Mouse (Mus musculus): ENCODE measurements around the gene Sec22a. TPM values are rescaled to one million over a fixed set of nuclear protein-coding genes. Genes with fewer than 3 reads are reported as not detected.

The Sec22a gene
- 48.9 and 51.4 TPM in 2 replicates for polyA plus RNA-seq (2015; fragmentation: Nextera tagmentation; extraction: Ambion mirVana)

DNA sequence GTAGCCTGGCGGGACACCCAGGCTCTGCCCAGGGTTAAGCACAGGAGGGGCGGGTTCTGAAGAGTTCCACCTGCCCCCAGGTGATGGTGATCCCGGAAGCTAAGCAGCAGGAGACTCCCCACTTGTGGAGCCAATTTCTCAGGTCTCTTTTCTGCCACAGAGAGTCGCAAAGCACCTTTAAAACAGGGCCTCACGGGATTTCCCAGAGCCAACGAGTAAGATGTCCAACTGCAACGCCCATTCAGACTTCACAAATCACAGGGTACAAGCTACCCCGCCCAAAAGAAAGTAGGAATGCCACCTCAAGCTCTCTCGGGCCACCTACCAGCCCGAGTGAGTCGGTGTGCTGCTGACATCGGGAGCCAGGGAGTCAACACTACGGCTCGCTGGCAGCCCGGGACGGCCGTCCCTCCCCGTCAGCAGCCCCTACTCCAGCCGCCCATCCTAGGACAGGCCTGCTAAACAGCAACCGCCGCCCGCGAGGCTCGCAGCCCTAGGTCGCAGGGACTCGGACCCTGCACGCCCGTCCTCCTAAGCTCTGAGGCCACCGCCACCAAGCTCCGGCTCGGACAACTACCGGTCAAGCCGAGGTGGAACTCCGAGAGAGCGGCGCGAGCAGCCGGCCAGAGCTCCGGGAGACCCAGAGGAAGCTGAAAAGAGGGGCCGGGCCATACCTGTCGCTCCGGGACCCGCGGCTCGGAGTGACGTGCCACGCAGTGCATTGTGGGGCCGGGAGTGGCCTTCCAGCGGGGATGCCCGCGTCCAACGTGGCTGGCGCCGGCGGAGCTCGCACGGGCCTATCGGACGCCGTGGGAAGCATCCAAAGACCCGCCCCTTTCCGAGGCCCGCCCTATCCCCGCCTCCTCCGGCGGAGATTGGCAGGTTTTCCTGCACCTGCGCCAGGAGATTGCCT lies at the start of gene Sec22a:
TSS of gene Sec22a (minus strand) at position 769 of the 913 bp plus-strand sequence.
- H3K36me3 ChIP-seq = 0 out of 2 replicates have a peak, but pooled peaks cover 7% of the 10 kb centered on the region
- ATAC-seq (ENCODE audit: insufficient number of reproducible peaks, low FRiP score, low TSS enrichment, low read depth) = peak; percentile 96
- H3K4me2 ChIP-seq = peak within 1 kb of the TSS; percentile 71
- peak within 1 kb of the TSS; percentile 74 for H3K4me3 ChIP-seq
- H3K9ac ChIP-seq = peak within 1 kb of the TSS; percentile 67
- H3K27ac ChIP-seq = peak within 1 kb of the TSS; percentile 81
- under 1% methylated on average over 67 of the region's 67 CpGs for WGBS
- peaks cover 9% of the 10 kb centered on the region for H3K4me1 ChIP-seq
- no peaks in the 10 kb centered on the region for H3K9me3 ChIP-seq
- no peaks in the 10 kb centered on the region for H3K27me3 ChIP-seq

- H3K27ac ChIP-seq = no peak overlapping the region
- ATAC-seq (ENCODE audit: insufficient number of reproducible peaks, low FRiP score, low TSS enrichment, low read depth) = no peak
- no peak overlapping the region for H3K9ac ChIP-seq
- H3K4me1 ChIP-seq = no peaks in the 10 kb centered on the region
- no peak overlapping the region for H3K4me3 ChIP-seq
- no peaks in the 10 kb centered on the region for H3K27me3 ChIP-seq
- peaks cover 34% of the 10 kb centered on the region for H3K36me3 ChIP-seq
- 40% methylated on average over 4 of the region's 4 CpGs for WGBS
- H3K4me2 ChIP-seq = no peak overlapping the region
- no peaks in the 10 kb centered on the region for H3K9me3 ChIP-seq
These were observed 43.0 kb upstream of the Sec22a start for GRCm38 (mm10) chr16:35406706-35407105.

DNA sequence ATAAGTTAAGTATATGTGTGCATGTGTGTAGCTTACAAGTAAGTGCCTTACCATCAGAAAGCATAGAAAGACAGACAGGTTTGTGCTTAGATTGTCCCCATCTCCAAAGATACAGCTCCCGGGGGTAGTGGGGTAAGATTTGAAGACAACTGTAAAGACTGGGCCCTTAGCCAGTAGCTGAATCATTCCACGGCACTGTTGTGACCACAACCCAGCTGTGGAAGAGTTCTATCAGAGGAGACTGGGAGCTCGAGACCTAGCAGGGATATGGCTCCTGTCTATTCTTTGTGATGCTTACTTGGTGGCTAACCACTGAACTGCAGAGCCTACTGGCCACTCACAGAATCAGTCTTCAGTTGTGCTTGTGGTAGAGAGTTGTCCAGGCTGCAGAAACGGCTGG lies 42.4 kb upstream of the Sec22a start:
- no peak for ATAC-seq (ENCODE audit: insufficient number of reproducible peaks, low FRiP score, low TSS enrichment, low read depth)
- 74% methylated on average over 4 of the region's 4 CpGs for WGBS
- no peak overlapping the region for H3K4me3 ChIP-seq

GRCm38 (mm10) chr16:35405348-35406080 lies 41.8 kb upstream of the Sec22a start:
- WGBS = 92% methylated on average over 14 of the region's 14 CpGs
- Histone ChIP-seq H3K4me1 (no peaks in the 10 kb centered on the region), H3K4me2 (no peak overlapping the region), H3K27me3 (no peaks in the 10 kb centered on the region), H3K4me3 (no peak overlapping the region), H3K27ac (no peak overlapping the region), H3K36me3 (peaks cover 43% of the 10 kb centered on the region), H3K9ac (no peak overlapping the region), H3K9me3 (no peaks in the 10 kb centered on the region)
- ATAC-seq (ENCODE audit: insufficient number of reproducible peaks, low FRiP score, low TSS enrichment, low read depth) = no peak

More for the DNA sequence above, 42.4 kb upstream of the Sec22a start:
- Histone ChIP-seq H3K9me3 (no peaks in the 10 kb centered on the region), H3K27ac (no peak overlapping the region), H3K4me1 (no peaks in the 10 kb centered on the region), H3K36me3 (peaks cover 40% of the 10 kb centered on the region), H3K27me3 (no peaks in the 10 kb centered on the region), H3K9ac (no peak overlapping the region), H3K4me2 (no peak overlapping the region)

DNA sequence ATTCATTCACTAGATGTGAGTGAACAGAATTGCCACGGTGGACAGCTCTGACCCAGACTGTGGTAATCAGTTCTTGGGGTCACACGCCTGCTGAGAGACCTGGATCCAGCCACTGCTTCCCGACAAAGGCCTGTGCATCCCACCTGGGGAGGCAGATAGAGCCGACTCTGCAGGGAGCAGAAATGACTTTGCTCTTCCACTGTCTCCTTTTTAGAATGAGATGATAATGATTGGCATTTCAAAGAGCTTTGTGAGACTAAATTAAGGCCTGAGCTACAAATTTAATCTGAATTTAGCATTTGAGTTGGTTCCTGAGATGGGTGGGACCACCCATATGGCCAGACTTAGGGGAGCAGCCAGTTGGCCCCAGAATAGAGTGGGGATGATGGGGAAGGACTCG lies 41.1 kb upstream of the Sec22a start:
- Histone ChIP-seq H3K9ac (no peak overlapping the region), H3K4me2 (no peak overlapping the region), H3K36me3 (peaks cover 42% of the 10 kb centered on the region), H3K4me3 (no peak overlapping the region), H3K4me1 (no peaks in the 10 kb centered on the region), H3K27me3 (no peaks in the 10 kb centered on the region), H3K27ac (no peak overlapping the region), H3K9me3 (no peaks in the 10 kb centered on the region)
- WGBS = 87% methylated on average over 5 of the region's 5 CpGs
- ATAC-seq (ENCODE audit: insufficient number of reproducible peaks, low FRiP score, low TSS enrichment, low read depth) = no peak

DNA sequence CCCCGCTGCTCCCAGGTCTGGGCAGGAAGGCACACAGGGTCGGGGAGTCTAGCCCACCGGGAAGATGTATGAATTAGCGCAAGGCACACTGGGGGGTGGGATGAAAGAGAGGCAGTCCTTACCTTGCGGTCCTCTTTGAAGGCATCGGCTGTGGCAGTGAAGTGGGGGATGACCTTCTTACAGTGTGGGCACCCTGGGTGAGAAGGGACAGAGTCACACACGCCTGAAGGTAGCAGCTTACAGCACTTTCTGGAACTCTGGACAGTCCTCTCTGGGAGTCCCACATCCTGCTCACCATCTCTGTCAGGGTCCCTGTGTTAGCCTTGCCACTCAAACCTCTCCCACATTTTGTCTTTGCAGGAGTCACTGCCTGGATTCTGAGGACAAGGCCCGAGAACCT lies 40.2 kb upstream of the Sec22a start:
- 83% methylated on average over 8 of the region's 8 CpGs for WGBS
- no peak overlapping the region for H3K9ac ChIP-seq
- H3K4me2 ChIP-seq = no peak overlapping the region
- no peaks in the 10 kb centered on the region for H3K4me1 ChIP-seq
- no peak for ATAC-seq (ENCODE audit: insufficient number of reproducible peaks, low FRiP score, low TSS enrichment, low read depth)
- no peak overlapping the region for H3K4me3 ChIP-seq
- H3K27me3 ChIP-seq = no peaks in the 10 kb centered on the region
- H3K9me3 ChIP-seq = no peaks in the 10 kb centered on the region
- no peak overlapping the region for H3K27ac ChIP-seq
- peaks cover 33% of the 10 kb centered on the region for H3K36me3 ChIP-seq

GRCm38 (mm10) chr16:35403356-35403755 lies 39.6 kb upstream of the Sec22a start:
- Histone ChIP-seq H3K27me3 (no peaks in the 10 kb centered on the region), H3K4me1 (no peaks in the 10 kb centered on the region), H3K4me2 (no peak overlapping the region), H3K9me3 (no peaks in the 10 kb centered on the region), H3K9ac (no peak overlapping the region), H3K27ac (no peak overlapping the region), H3K4me3 (no peak overlapping the region), H3K36me3 (peaks cover 34% of the 10 kb centered on the region)
- WGBS = 86% methylated on average over 9 of the region's 9 CpGs
- ATAC-seq (ENCODE audit: insufficient number of reproducible peaks, low FRiP score, low TSS enrichment, low read depth) = no peak

- Histone ChIP-seq H3K4me2 (no peak overlapping the region), H3K9ac (no peak overlapping the region), H3K4me1 (no peaks in the 10 kb centered on the region), H3K36me3 (peaks cover 24% of the 10 kb centered on the region), H3K4me3 (no peak overlapping the region), H3K27me3 (no peaks in the 10 kb centered on the region), H3K27ac (no peak overlapping the region), H3K9me3 (no peaks in the 10 kb centered on the region)
- ATAC-seq (ENCODE audit: insufficient number of reproducible peaks, low FRiP score, low TSS enrichment, low read depth) = no peak
- 70% methylated on average over 8 of the region's 8 CpGs for WGBS
These were observed 29.1 kb upstream of the Sec22a start for GRCm38 (mm10) chr16:35392813-35393212.

GRCm38 (mm10) chr16:35385654-35386053 lies 21.9 kb upstream of the Sec22a start:
- H3K9me3 ChIP-seq = no peaks in the 10 kb centered on the region
- 83% methylated on average over 3 of the region's 3 CpGs for WGBS
- no peak overlapping the region for H3K4me2 ChIP-seq
- no peaks in the 10 kb centered on the region for H3K27me3 ChIP-seq
- no peak for ATAC-seq (ENCODE audit: insufficient number of reproducible peaks, low FRiP score, low TSS enrichment, low read depth)
- no peak overlapping the region for H3K4me3 ChIP-seq
- no peaks in the 10 kb centered on the region for H3K36me3 ChIP-seq
- no peak overlapping the region for H3K27ac ChIP-seq
- H3K4me1 ChIP-seq = no peaks in the 10 kb centered on the region
- no peak overlapping the region for H3K9ac ChIP-seq

DNA sequence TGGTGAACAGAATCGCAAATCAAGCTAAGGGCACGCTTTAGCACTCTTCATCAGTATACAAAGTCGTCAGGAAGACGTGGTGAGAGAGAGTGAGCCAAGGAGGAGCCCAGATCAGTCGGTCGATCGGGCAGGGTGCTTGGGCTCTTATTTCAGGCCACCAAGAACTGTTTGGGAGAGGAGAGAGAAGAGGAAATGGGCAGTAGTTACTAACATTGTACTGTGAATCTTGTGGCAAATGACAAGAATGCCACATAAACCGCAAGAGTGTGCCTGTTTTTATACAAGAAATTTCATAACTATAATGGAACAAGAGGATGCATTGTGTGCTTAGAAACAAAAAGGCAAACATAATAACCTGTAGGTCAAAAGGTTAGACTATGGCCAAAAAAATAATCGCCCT lies 16.3 kb upstream of the Sec22a start:
- Histone ChIP-seq H3K27me3 (no peaks in the 10 kb centered on the region), H3K9me3 (no peaks in the 10 kb centered on the region), H3K4me3 (no peak overlapping the region), H3K4me2 (no peak overlapping the region), H3K9ac (no peak overlapping the region), H3K4me1 (no peaks in the 10 kb centered on the region), H3K27ac (no peak overlapping the region), H3K36me3 (no peaks in the 10 kb centered on the region)
- WGBS = 71% methylated on average over 9 of the region's 9 CpGs
- no peak for ATAC-seq (ENCODE audit: insufficient number of reproducible peaks, low FRiP score, low TSS enrichment, low read depth)

- ATAC-seq (ENCODE audit: insufficient number of reproducible peaks, low FRiP score, low TSS enrichment, low read depth) = no peak
- Histone ChIP-seq H3K27me3 (no peaks in the 10 kb centered on the region), H3K9ac (no peak overlapping the region), H3K36me3 (no peaks in the 10 kb centered on the region), H3K9me3 (no peaks in the 10 kb centered on the region), H3K27ac (no peak overlapping the region), H3K4me1 (no peaks in the 10 kb centered on the region), H3K4me3 (no peak overlapping the region), H3K4me2 (no peak overlapping the region)
- WGBS = 85% methylated on average over 3 of the region's 3 CpGs
These were observed 15.6 kb upstream of the Sec22a start for GRCm38 (mm10) chr16:35379344-35379743.

DNA sequence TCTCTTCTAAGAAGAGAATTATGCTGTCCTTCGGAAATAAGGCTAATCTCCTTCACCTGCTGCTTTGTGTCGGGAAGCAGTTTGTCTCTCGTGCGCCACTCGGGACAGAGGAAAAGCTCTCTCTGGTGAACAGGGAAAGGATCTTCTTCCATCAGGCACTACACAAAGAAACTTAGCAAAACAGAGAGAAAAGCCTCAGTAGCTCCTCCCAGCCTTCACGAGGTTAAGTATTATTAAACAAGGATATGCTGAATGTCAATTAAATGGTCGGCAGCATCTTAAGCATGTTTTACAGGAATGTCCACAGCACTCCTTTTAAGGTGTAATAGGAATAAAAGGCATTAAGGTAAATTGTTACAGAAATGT lies 328 bp upstream of the Sec22a start:
- H3K27ac ChIP-seq = no peak overlapping the region
- peak overlapping the region; percentile 71 for H3K4me2 ChIP-seq
- no peaks in the 10 kb centered on the region for H3K9me3 ChIP-seq
- H3K4me3 ChIP-seq = peak overlapping the region; percentile 74
- H3K4me1 ChIP-seq = peaks cover 9% of the 10 kb centered on the region
- H3K9ac ChIP-seq = no peak overlapping the region
- H3K36me3 ChIP-seq = 0 out of 2 replicates have a peak, but pooled peaks cover 3% of the 10 kb centered on the region
- ATAC-seq (ENCODE audit: insufficient number of reproducible peaks, low FRiP score, low TSS enrichment, low read depth) = no peak
- WGBS = under 1% methylated on average over 7 of the region's 7 CpGs
- H3K27me3 ChIP-seq = no peaks in the 10 kb centered on the region

Data from limb, embryonic 15.5 days (tissue).